Mouse (Mus musculus) induced T-regulatory cell, adult 2 months (primary cell): ENCODE results near the gene Ccni.

ENCODE experiments used
- DNase-seq: peaks from one replicate; pipeline ENCODE4 v3.0.0-alpha.2; 2012; ENCODE audit warnings: low read depth

Gene Ccni

DNA sequence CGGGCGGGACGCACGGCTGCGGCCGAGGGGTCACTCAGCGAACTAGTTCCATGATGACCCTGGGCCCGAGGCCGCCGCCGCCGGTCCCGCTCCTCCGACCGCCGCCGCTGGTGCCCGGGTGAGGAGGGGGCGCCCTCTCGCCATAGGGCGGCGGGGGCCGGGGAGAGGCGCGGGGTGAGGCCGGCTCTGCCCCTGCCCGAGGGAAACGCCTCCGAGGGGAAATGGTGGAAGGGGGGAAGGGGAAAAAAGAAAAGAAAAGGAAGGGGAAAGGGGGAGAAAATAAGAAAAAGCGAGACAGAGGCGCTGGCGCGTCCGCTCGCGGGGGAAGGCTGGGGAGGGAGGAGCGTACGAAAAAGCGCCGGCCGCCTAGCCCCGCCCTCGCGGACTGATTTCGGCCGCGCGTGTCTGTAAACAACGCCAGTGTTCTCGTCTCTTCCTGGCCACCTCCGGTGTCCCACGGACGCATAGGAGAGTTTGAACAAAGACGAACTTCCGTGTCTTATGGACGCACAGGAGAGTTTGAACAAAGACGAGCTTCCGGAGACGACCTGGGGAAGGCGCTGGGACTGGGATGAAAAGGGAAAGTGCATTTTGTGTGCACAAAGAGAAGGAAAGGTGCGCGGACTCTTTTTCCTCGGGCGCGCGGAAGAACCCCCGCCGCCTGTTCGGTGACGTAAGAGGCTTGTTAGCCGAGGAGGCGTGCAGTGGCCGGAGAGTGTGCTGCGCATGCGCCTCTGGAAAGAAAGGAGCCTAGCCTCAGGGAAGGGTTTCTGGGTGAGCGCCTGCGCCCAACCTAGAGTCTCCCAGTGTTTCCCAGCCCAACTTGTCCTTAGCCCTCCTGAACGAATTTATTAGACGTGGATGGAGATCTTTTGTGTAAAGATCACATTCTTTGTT, at the start of gene Ccni, which contains the start of gene 2010109A12Rik:
Gene Ccni (minus strand): TSS at position 387 of the 897 bp plus-strand sequence.
Gene 2010109A12Rik (plus strand): TSS at position 410 of the 897 bp plus-strand sequence.
- peak; percentile 97 for DNase-seq

GRCm38 (mm10) chr5:93255759-93256265, 49.5 kb upstream of the Ccni start:
- DNase-seq = peak; percentile 42

GRCm38 (mm10) chr5:93251001-93251760, 44.9 kb upstream of the Ccni start:
- DNase-seq = no peak

GRCm38 (mm10) chr5:93249940-93250578, 43.8 kb upstream of the Ccni start:
- no peak for DNase-seq

DNA sequence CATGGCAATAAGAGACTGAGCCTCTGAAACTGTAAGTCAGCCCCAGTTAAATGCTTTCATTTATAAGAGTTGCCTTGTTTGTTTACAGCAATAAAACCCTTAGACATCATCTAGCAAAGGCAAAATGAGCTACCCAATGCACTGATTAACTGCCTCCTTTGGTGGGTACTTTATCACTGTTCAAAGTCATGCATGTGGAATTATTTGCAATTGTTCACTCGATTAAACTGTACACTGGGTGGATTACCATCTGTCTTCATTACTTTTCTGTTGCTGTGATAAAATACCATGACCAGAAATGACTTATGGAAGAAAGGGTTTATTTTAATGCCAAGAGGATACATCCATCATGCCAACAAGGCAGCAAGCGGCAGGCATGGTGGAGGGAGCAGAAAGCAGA, 39.0 kb upstream of the Ccni start:
- no peak for DNase-seq

- DNase-seq = peak; percentile 13
Observed at GRCm38 (mm10) chr5:93239590-93240544, 33.6 kb upstream of the Ccni start.

DNA sequence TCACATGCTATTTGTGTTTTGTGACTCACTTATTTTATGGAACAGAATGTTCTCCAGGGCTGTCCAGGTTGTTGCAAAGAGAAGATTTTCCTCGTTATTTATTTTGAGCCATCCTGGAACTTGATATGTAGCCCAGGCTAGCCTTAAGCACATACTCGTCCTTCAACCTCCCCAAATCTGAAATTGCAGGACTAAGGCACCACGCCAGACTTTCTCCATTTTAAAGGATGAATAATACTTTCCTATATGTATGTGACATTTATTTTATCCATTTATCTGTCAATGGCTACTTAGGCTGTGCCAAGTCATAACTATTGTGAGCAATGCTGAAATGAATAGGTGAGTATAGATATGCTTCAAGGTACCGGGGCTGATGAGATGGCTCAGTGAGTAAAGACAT, 30.2 kb upstream of the Ccni start:
- DNase-seq = no peak

DNA sequence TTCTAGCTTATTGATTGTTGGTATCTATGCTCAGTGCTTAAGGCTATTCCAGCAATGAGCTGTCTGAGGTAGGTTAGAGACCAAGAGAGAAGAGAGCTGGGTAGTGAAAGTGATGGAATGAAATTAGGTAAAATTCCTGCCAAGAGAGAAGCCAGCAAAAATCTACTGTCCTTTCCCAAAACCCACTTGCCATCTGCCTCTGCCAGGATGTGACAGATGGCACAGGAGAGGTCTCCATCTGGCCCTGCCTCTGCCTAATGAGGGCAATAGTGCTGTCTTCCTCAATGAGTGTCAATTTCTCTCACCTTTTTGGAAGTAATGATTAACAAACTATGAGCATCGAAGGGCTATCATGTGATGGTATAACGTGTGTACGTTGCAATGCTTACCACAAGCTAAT, 29.6 kb upstream of the Ccni start:
- no peak for DNase-seq

DNA sequence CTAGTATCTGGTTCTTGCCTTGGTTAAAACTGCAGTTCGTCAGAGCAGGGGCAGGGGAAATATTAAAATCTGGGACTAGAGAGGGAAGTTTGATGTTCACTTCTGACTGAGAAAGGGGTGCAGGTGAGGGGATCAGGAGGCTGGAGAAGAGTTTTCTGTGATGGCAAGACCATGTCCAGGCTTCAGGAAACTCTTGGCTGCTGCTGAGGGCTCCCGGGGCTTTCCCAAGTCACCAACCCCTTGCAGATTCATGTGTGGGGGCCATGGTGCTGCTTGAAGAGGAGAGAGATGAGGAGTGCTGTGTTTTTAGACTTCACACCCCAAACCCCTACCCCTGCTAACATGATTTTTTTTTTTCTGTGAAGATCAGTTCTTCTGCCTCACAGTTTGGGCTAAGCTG, 28.3 kb upstream of the Ccni start:
- DNase-seq = no peak

DNA sequence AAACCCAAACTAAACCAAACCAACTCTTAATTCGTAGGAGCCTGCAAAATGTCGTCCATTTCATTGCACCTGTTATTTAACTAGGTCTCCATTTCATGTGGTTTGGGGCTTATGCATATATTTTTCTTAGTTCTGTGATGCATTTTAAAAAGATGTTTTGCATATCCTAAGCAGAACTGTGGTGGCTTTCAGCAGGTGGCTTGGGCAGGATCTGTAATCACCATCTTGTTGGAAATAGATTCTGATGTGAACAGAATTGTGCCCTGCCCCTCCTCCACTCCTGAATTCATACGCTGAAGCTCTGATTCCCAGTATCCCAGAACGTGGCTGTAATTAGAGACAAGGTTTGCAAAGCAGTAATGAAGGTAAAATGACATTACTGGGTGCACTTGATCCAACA, 27.8 kb upstream of the Ccni start:
- no peak for DNase-seq

DNA sequence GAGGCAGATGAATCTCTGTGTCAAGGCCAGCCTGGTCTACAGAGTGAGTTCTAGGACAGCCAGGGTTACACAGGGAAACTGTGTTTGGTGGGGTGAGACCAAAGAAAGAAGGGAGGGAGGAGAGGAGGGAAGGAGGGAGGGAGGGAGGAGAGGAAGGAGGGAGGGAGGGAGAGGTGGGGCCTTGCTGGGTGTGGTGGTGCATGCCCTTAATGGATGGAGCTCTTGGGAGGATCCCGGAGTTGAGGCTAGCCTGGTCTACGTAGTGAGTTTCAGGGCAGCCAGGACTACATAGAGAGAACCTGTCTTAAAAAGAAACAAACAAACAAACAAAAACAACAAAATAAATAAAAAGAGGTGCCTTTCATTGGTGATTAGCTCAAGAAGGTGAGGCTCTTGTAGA, 26.5 kb upstream of the Ccni start:
- DNase-seq = no peak

- no peak for DNase-seq
Observed at GRCm38 (mm10) chr5:93231721-93232120, 25.4 kb upstream of the Ccni start.

- peak; percentile 27 for DNase-seq
Observed at GRCm38 (mm10) chr5:93229527-93229926, 23.2 kb upstream of the Ccni start.

- no peak for DNase-seq
Observed at GRCm38 (mm10) chr5:93227157-93227556, 20.9 kb upstream of the Ccni start.

GRCm38 (mm10) chr5:93224549-93224948, 18.3 kb upstream of the Ccni start:
- DNase-seq = no peak

DNA sequence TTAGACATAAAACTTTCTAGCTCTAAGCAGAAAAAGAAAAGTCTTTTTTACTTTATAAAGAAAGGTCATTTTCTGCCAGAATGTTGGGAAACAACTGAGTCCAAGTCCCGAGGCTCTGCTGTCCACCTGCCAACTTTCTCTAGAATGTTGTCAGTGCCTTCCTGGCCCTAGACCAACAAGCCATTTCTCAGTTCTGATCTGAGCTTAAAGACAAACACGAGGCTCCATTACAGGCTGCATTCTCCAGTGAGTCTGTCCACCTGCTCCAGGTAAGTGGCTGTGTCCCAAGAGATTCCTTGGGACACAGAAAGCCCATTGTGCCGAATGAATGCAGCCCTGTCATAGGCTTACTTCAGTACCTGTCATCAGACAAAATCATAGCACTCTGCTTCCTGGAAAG, 15.4 kb upstream of the Ccni start:
- no peak for DNase-seq

DNA sequence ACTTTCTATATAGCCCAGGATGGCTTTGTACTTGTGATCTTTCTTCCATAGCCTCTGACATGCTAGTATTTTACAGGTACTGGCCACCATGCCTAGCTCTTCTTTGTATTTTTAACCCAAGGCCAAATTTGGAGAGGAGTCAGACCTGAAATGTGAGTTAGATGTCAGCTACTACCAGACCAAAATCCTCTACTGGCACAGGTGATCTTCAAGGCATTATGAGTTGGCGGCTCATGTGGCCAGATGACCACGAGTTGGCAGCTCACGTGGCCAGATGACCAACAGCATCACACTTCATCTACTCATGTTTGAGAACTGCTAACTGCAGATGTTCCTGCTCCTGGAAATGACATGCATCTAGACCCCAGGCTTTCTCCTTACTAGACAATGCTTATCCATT, 12.1 kb upstream of the Ccni start:
- DNase-seq = no peak

GRCm38 (mm10) chr5:93207555-93207954, 1.3 kb upstream of the Ccni start:
- peak; percentile 56 for DNase-seq

- DNase-seq = no peak
Observed at GRCm38 (mm10) chr5:93207006-93207348, 682 bp upstream of the Ccni start.

DNA sequence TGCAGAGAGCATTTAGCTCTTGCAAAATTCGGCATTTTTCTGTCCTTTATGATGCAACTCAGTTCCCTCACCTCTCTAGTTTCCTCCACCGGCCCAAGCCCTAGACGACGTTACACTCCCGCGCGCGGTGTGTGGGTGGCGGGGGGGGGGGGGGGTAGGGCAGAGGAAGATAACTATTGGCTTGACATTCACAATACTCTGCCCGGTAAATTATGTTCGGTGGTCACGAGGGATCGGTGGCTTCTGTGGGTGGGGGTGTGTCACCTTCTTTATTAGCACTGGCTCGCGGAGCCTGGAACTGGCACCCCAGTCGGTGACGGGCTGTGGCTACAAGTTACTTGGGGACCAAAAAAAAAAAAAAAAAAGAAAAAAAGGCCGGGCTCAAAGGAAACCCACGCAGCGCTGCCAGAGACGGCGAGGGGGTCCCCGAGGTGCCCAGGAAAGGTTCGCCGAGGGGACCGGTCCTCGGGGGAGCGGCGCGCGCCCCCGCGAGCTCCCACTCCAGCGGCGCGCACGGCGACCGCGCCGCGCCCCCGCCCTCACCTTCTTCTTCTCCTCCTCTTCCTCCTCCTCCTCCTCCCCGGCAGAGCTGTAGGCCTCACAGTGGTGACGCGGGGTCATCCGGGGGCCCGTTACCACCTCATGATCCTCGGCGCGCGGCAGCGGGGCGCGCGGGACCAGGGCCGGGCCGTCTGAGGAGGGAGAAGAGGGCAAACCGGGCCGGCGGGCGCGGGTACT, 755 bp downstream of the Ccni start:
- peak; percentile 77 for DNase-seq

- DNase-seq = no peak
Observed at GRCm38 (mm10) chr5:93201181-93201580, 5.1 kb downstream of the Ccni start.
